Mouse (Mus musculus): ENCODE results near the gene Psd4. TPM values are rescaled to one million over a fixed set of nuclear protein-coding genes. Genes with fewer than 3 reads are reported as not detected.

Gene Psd4
- polyA plus RNA-seq, 1 experiment from 2014 or later, result 0.79 TPM

DNA sequence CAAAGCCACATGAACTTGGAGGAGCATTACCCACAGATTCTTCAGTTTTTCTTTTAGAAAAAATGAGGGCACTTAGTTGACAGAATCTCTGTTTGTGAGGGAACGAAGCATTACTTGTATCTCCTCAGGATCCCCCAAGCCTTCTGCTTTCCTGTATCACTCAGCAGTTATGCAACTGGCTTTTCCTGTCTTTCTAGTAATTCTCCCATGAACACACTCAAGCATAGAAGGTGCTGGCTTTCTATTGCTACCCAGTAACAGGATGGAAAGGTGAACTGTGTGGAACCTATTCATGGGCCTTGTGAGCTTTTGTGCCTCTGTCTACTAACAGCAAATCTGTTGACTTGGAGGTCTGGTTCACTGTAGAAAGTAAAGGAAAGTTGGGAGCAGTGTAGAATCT, 19.5 kb upstream of the Psd4 start:
- H3K4me2 ChIP-seq, result no peak overlapping the region
- H3K9me3 ChIP-seq (ENCODE audit: low read depth, low read length), result no peaks in the 10 kb centered on the region
- H3K36me3 ChIP-seq (ENCODE audit: insufficient read depth), result no peaks in the 10 kb centered on the region
- ATAC-seq (ENCODE audit: insufficient read depth), result no peak
- H3K9ac ChIP-seq, result no peak overlapping the region
- H3K4me3 ChIP-seq (ENCODE audit: low read depth, low read length), result no peak overlapping the region
- 85% methylated on average over 1 of the region's 1 CpGs for WGBS
- no peak for TF ChIP-seq CTCF (IDR thresholded peaks at IDR 0.05; ENCODE audit: low read depth)
- H3K27ac ChIP-seq (ENCODE audit: low read depth), result no peak overlapping the region
- no peaks in the 10 kb centered on the region for H3K4me1 ChIP-seq (ENCODE audit: insufficient read depth)
- no peaks in the 10 kb centered on the region for H3K27me3 ChIP-seq (ENCODE audit: insufficient read depth, low read length)
- no peak for DNase-seq

DNA sequence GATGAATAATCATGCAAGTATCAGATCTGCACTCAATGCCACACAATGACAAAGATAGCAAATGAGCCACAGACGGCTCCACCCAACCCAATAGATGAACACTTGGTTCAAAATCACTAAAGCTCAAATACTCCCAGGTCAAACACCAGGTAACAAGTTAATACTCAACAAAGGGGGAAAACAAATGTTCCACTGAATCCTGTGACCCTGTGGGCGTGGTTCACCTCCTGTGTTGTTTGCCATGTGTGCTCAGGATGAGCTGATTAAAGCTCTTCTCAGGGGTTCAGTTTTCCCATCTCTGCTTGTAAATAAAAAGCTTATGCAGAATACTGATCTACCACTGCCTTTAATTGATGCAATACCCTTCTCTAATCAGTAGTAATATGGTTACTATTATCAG, 16.2 kb upstream of the Psd4 start:
- Histone ChIP-seq H3K4me3 (ENCODE audit: low read depth, low read length) (no peak overlapping the region), H3K36me3 (ENCODE audit: insufficient read depth) (no peaks in the 10 kb centered on the region), H3K4me1 (ENCODE audit: insufficient read depth) (no peaks in the 10 kb centered on the region), H3K9ac (no peak overlapping the region), H3K4me2 (no peak overlapping the region), H3K9me3 (ENCODE audit: low read depth, low read length) (no peaks in the 10 kb centered on the region), H3K27ac (ENCODE audit: low read depth) (no peak overlapping the region), H3K27me3 (ENCODE audit: insufficient read depth, low read length) (no peaks in the 10 kb centered on the region)
- ATAC-seq (ENCODE audit: insufficient read depth) (no peak), DNase-seq (no peak)
- 77% methylated on average over 2 of the region's 2 CpGs for WGBS
- no peak for TF ChIP-seq CTCF (IDR thresholded peaks at IDR 0.05; ENCODE audit: low read depth)

DNA sequence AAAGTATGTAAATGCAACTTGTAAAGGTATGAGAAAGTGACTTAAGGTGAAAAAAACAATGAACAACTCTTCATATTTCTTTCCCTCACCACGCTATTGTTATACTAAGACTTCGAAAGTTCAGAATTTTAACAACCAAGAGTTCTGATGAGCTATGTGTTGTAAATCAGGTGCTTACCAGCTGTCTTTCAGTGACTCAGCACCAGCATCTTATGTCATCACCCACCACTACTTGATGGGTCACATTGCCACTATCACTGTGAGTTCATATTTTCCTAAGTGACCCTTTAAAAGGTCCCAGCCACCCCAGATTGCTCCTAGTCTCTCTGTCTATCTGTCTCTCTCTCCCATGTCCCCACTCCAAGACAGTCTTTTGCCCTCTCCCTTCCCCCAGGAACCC, 14.3 kb upstream of the Psd4 start:
- no peak overlapping the region for H3K9ac ChIP-seq

DNA sequence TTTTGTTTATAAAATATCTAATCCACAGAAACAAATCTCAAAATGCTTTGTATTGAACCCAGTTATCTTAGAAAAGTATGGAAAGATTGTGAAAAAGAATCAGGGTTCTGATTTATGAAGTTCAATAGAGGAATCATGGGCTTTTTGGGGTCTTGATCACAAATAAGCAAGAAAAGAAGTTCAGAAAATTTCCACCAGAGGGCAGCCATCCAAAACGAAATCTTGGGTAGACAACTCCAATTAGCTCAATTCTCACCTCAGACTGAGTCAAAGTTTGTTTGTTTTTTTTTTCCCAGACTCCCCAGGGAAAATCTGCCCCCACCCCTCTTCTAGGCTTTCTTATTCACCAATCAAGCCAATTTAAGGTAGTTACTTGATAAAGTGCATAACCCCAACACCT, 9.7 kb upstream of the Psd4 start:
- H3K4me1 ChIP-seq (ENCODE audit: insufficient read depth), result no peaks in the 10 kb centered on the region
- no peaks in the 10 kb centered on the region for H3K27me3 ChIP-seq (ENCODE audit: insufficient read depth, low read length)
- no peak overlapping the region for H3K4me3 ChIP-seq (ENCODE audit: low read depth, low read length)
- no peak overlapping the region for H3K9ac ChIP-seq
- no peaks in the 10 kb centered on the region for H3K36me3 ChIP-seq (ENCODE audit: insufficient read depth)
- H3K4me2 ChIP-seq, result no peak overlapping the region
- peak; percentile 48 for TF ChIP-seq CTCF (IDR thresholded peaks at IDR 0.05; ENCODE audit: low read depth)
- DNase-seq (peak; percentile 81), ATAC-seq (ENCODE audit: insufficient read depth) (no peak)
- no peaks in the 10 kb centered on the region for H3K9me3 ChIP-seq (ENCODE audit: low read depth, low read length)
- no peak overlapping the region for H3K27ac ChIP-seq (ENCODE audit: low read depth)
- WGBS, result 13% methylated on average over 1 of the region's 1 CpGs

More for the DNA sequence above, 14.3 kb upstream of the Psd4 start:
- Histone ChIP-seq H3K36me3 (ENCODE audit: insufficient read depth) (no peaks in the 10 kb centered on the region), H3K27me3 (ENCODE audit: insufficient read depth, low read length) (no peaks in the 10 kb centered on the region), H3K27ac (ENCODE audit: low read depth) (no peak overlapping the region), H3K4me2 (no peak overlapping the region), H3K9me3 (ENCODE audit: low read depth, low read length) (no peaks in the 10 kb centered on the region), H3K4me1 (ENCODE audit: insufficient read depth) (no peaks in the 10 kb centered on the region), H3K4me3 (ENCODE audit: low read depth, low read length) (no peak overlapping the region)
- DNase-seq (no peak), ATAC-seq (ENCODE audit: insufficient read depth) (no peak)
- no peak for TF ChIP-seq CTCF (IDR thresholded peaks at IDR 0.05; ENCODE audit: low read depth)
- WGBS, result 88% methylated on average over 2 of the region's 2 CpGs

DNA sequence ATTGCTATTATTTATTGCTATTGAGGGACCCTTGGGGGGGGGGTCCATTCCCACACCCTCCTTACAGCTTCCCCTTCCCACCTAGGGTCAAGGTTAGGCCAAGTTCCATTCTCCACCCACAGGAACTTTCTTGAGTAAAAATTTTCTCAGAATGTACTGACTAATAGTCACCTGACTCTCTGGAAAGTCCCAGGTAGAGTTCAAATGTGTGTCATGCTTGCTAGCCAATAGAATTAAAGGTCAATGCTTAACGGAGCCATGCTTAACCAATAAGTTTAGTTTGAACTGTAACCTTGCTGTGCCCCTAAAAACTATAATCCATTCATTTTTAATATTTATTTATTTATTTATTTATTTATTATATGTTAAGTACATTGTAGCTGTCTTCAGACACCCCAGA, 8.0 kb upstream of the Psd4 start:
- Histone ChIP-seq H3K9me3 (ENCODE audit: low read depth, low read length) (no peaks in the 10 kb centered on the region), H3K27ac (ENCODE audit: low read depth) (no peak overlapping the region), H3K27me3 (ENCODE audit: insufficient read depth, low read length) (no peaks in the 10 kb centered on the region), H3K36me3 (ENCODE audit: insufficient read depth) (no peaks in the 10 kb centered on the region), H3K9ac (no peak overlapping the region), H3K4me1 (ENCODE audit: insufficient read depth) (no peaks in the 10 kb centered on the region), H3K4me2 (no peak overlapping the region), H3K4me3 (ENCODE audit: low read depth, low read length) (no peak overlapping the region)
- no peak for TF ChIP-seq CTCF (IDR thresholded peaks at IDR 0.05; ENCODE audit: low read depth)
- ATAC-seq (ENCODE audit: insufficient read depth) (no peak), DNase-seq (no peak)
- 93% methylated on average over 1 of the region's 1 CpGs for WGBS

DNA sequence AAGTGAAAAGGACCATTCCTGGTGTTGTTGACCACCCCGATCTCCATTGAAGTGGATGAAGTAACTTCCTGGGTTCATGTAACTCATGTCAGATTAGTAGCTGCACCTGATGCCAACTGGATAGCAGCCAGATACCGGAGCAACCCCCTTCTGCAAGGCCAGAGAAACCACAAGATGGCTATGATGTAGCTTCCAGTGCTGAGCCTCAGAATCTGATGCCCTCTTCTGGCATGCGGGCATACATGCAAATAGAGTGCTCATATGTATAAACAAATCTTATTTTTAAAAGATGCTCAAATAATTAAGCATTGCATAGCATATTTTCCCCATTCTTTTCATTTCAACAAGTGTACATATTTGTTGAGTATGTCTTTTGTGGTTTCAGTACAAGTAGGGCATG, 3.6 kb upstream of the Psd4 start:
- no peaks in the 10 kb centered on the region for H3K4me1 ChIP-seq (ENCODE audit: insufficient read depth)
- no peak overlapping the region for H3K4me2 ChIP-seq
- WGBS, result 73% methylated on average over 3 of the region's 3 CpGs
- H3K27ac ChIP-seq (ENCODE audit: low read depth), result no peak overlapping the region
- TF ChIP-seq CTCF (IDR thresholded peaks at IDR 0.05; ENCODE audit: low read depth), result no peak
- no peak for ATAC-seq (ENCODE audit: insufficient read depth)
- no peaks in the 10 kb centered on the region for H3K27me3 ChIP-seq (ENCODE audit: insufficient read depth, low read length)
- no peaks in the 10 kb centered on the region for H3K9me3 ChIP-seq (ENCODE audit: low read depth, low read length)
- DNase-seq, result no peak
- H3K4me3 ChIP-seq (ENCODE audit: low read depth, low read length), result no peak overlapping the region
- H3K36me3 ChIP-seq (ENCODE audit: insufficient read depth), result no peaks in the 10 kb centered on the region
- H3K9ac ChIP-seq, result no peak overlapping the region

DNA sequence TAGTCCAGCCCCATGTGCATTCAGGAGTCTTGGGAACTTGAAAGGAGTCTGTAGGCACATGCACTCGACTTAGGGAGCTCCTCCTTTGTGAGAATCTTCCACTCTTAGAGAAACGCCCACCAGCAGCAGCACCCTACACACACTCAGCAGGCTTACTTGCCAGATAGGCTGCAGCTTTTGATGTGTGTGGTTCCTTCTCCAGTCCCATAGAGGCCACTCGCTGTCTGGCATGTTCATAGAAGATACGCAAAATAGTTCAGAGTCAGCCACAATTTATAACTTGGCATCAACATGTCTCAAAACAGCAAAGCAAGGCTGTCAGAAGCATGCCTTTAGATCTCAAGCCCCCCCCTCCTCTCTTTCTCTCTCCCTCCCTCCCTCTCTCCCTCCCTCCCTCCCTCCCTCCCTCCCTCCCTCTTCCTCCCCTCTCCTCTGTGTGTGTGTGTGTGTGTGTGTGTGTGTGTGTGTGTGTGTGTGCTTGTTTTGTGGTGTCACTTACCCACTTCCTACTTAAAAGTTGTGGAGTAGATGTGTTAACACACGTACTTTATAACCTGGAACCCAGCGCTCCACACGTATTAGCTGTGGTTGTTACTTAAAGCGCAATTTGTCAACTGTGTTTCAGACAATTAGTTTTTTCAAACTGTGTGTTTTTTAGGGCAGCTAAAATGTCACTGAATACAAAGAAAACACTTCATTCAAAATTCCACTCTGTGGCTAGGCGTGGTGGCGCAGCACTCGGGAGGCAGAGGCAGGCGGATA, 985 bp upstream of the Psd4 start:
- Histone ChIP-seq H3K4me2 (no peak overlapping the region; the same call in 1 of the 2 replicates), H3K36me3 (ENCODE audit: insufficient read depth) (no peaks in the 10 kb centered on the region), H3K9ac (no peak overlapping the region), H3K4me3 (ENCODE audit: low read depth, low read length) (no peak overlapping the region), H3K27ac (ENCODE audit: low read depth) (no peak overlapping the region), H3K27me3 (ENCODE audit: insufficient read depth, low read length) (no peaks in the 10 kb centered on the region), H3K4me1 (ENCODE audit: insufficient read depth) (no peaks in the 10 kb centered on the region), H3K9me3 (ENCODE audit: low read depth, low read length) (no peaks in the 10 kb centered on the region)
- DNase-seq, result no peak
- TF ChIP-seq CTCF (IDR thresholded peaks at IDR 0.05; ENCODE audit: low read depth), result no peak
- 62% methylated on average over 12 of the region's 12 CpGs for WGBS
- ATAC-seq (ENCODE audit: insufficient read depth), result no peak
